Mouse (Mus musculus) small intestine, adult 2 months (tissue): ENCODE measurements around the gene Astl.

ENCODE experiments used
- CTCF ChIP-seq: fragments of 200-500 bp; IDR thresholded peaks from 2 replicates; pipeline ENCODE4 v1.5.1; 2012; ENCODE audit warnings: low read depth, mild to moderate bottlenecking, control low read depth, inconsistent platforms, low read length, moderate library complexity, mixed read lengths; ENCODE audit not compliant: insufficient replicate concordance, insufficient read length; ENCODE audit errors: extremely low read depth
- POLR2A ChIP-seq: fragments of 200-500 bp; IDR thresholded peaks from 2 replicates; pipeline ENCODE4 v1.6.1; 2012; ENCODE audit warnings: low read depth, mild to moderate bottlenecking, control low read depth, inconsistent platforms, low read length, moderate library complexity

- TF ChIP-seq POLR2A (no peak), CTCF (no peak)
Measured at GRCm38 (mm10) chr2:127377942-127378610, 39.6 kb downstream of the Astl start.
